Mouse (Mus musculus) cerebellum, postnatal 36 days (tissue): Measurements from ENCODE around the gene Kif1c.
A peak's percentile ranks its signal among the peaks of the same experiment; 100 is the strongest.

Source experiments
- DNase-seq, 2 experiments: peaks; one replicate each; pipeline ENCODE4 v3.0.0; 2021 to 2022; ENCODE audit warnings: mixed read lengths in 2 of 2

Kif1c gene

GRCm38 (mm10) chr11:70699722-70700556 is at the start of gene Kif1c, which contains the start of gene Inca1:
Gene Kif1c, plus strand, starts transcription at chr11:70700548.
Gene Inca1, minus strand, starts transcription at chr11:70700155.
- peak; percentile 96 to 97 for DNase-seq

DNA sequence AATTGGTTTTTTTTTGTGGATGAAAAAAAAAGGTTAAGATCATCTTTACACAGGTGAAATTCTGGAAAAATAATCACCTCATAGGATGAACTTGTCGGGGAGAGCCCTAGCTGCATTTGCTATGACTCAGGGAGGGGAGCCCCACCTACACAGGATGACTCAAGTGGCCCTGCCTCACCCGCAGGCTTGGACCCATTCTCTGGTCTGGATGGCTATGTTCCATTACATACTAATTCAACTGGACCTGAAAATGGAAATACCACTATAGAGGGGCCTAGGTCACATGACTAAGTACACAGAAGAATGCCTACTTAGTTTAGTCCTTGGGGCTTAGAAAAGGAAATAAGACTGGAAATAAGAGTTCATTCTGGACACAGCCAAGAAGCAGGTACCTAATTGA is 49.0 kb upstream of the Kif1c start:
- DNase-seq = no peak

DNA sequence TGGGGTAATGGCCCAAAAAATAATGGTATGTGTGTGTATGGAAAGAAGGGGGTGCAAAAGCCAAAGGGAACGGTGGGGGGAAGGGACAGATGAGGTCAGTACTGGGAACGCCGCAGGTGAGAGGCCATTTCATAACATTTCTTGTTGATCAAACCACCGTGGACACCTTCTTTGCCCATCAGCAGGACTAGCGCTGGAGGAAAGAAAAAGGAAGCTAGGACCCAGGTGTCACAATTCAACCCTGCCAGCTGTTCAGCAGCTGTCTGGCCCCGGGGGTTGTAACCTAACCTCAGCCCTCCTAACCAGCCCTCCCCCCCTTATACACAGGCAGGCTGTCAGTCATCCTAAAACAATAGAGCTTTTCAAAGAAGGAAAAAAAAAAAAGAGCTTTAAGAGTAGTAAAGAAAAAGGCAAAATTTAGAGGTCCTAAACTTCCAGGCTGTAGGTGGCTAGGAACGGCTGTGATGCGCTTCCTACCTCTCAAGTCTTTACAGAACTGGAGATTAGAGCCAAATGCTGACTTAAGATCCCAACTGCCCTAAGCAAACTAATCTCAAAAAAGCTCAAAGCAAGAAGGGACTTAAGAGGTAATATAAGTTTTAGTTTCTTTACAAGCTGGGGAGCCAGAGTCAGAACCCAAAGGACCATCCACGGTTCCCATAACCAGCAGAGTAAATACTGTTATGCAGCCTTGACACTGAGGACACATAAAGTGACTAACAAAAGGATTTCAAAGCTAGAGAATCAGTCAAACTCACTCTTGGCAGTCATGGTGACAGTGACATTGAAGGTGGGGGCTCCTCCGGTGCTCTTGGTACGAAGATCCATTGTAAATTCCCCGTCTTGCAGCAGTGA is 48.1 kb upstream of the Kif1c start:
- DNase-seq = no peak

DNA sequence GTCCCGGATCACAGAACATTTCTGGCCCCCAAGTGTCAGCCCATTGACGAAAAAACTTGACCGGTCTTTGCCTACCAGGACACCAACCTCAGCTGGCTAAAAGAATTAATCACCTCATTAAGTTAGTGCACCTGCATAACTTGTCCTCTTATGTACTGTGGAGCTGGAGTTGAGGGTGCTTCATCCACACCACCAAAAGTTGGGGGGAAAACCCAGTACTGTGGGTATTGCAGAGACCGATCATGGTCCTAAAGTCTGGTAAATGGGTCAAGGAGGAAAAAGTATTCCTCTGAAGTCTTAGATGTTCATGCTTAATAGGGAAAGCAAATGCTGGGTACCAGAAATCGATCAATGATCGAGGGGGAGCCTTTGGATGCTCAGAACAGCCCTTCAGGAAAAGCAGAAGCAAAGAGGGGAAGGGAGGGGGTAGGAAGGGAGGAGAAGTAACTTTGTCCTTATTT is 47.4 kb upstream of the Kif1c start:
- DNase-seq = no peak

GRCm38 (mm10) chr11:70653345-70654197 is 46.8 kb upstream of the Kif1c start:
- peak; percentile 60 to 71 for DNase-seq

GRCm38 (mm10) chr11:70654198-70654922 is 46.0 kb upstream of the Kif1c start, which contains the start of gene Pfn1:
Gene Pfn1, minus strand, starts transcription at chr11:70654644.
- peak; percentile 71 to 80 for DNase-seq

- DNase-seq = peak; percentile 81 to 87
Measured at GRCm38 (mm10) chr11:70654923-70655570, 45.3 kb upstream of the Kif1c start.

GRCm38 (mm10) chr11:70655571-70656455 is 44.5 kb upstream of the Kif1c start:
- peak in 1 of 2 experiments; percentile 36 for DNase-seq

- peak; percentile 46 to 52 for DNase-seq
Measured at GRCm38 (mm10) chr11:70656456-70656927, 43.9 kb upstream of the Kif1c start.

DNA sequence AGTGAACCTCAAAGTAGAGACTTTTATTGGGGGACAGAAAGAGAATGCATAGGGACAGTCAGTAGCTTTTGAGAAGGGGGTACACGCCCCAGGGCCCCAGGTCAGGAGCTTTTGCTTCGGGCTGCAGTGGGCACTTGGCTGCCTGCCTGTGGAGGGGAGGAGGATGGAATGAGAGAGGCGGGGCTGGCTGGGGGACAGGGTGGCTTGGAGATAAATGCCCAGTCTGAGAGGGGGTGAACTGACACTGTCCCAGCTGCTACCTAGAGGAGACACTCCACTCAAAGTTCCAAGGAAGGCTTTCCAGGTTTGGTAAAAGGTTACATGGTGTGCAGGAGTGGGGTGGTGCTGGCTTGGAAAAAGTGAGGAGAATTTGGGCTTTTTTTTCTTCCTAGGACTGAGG is 43.4 kb upstream of the Kif1c start, which contains the start of gene Eno3:
TSS of gene Eno3 (plus strand) at position 239 of the 400 bp plus-strand sequence.
- no peak for DNase-seq

GRCm38 (mm10) chr11:70657573-70657972 is 42.8 kb upstream of the Kif1c start:
- no peak for DNase-seq

DNA sequence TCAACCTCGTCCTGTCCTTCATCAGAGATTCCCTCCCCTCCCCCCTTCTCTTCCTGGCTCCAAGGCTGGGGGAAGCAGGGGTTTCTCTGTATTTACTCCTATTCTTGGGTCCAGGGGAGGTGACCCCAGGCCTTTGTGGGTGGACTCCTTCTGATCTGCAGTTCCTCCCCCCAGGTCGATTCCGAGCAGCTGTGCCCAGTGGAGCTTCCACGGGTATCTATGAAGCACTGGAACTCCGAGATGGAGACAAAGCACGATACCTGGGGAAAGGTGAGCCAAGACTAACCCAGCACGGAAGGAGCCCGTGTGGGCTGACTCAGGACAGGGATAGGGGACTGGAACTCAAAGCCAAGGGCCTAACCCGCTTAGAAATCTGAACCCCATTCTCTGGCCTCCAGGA is 42.4 kb upstream of the Kif1c start:
- no peak for DNase-seq

- no peak for DNase-seq
Measured at GRCm38 (mm10) chr11:70658521-70658920, 41.8 kb upstream of the Kif1c start.

DNA sequence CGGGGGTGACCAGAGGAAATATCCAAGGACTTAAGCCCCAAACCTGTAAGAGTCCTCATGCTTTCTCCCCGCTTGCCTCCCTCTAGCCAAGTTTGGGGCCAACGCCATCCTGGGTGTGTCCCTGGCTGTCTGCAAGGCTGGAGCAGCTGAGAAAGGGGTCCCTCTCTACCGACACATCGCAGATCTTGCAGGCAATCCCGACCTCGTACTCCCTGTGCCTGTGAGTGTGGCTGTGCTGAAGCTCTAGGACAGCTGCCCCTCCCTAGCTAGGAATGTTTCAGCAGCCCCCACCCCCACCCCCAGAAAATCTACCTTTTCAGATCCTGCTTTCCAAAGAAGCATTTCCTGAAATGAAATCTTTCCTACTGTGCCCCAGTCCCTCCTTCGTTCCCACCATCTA is 41.4 kb upstream of the Kif1c start:
- no peak for DNase-seq

DNA sequence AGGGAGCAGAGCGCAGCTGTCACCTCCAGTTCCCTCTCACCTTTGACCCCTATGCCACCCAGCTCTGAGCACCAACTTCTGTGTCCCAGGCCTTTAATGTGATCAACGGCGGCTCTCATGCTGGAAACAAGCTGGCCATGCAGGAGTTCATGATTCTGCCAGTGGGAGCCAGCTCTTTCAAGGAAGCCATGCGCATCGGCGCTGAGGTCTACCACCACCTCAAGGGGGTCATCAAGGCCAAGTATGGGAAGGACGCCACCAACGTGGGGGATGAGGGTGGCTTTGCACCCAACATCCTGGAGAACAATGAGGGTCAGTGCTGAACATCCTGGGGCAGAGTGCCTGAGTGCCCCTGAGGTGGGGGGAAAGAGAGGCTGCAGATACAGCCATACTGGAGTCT is 39.8 kb upstream of the Kif1c start:
- no peak for DNase-seq

DNA sequence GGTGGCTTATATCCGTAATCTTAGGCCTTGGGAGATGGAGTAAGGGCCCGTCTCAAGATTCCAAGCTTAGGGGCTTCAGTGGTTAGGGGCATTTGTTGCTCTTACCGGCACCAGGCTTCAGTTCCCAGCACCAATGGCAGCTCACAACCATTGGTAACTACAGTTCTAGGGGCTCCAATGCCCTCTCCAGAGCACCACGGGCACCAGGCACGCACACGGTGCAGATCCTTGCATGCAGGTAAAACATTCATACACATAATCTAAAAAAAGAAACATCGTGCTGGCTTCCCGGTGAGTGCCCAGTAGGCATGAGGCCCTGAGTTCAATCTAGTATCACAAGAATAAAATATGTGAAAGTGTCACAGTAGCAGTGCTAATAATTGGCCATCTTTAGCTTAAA is 37.2 kb upstream of the Kif1c start:
- DNase-seq = no peak

DNA sequence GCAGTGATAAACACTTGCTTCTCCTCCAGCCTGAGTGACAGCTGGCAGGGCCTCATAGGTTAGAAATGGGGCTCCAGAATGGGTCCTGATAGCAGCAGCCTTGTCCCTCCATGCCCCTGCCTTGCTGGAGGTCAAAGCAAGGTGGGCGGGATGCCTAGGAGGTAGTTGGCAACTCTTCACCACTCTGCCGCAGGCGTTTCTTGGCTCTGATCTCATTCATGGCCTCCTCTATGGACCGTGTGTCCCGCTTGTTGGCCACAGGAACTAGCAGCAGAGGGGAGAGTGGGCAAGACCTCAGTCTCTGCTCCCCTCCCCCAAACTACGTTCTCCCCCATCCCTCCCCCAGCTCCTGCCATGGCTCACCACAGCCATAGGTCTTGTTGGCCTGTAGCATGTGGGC is 36.4 kb upstream of the Kif1c start:
- no peak for DNase-seq

GRCm38 (mm10) chr11:70664741-70665140 is 35.6 kb upstream of the Kif1c start:
- DNase-seq = no peak

GRCm38 (mm10) chr11:70666687-70667086 is 33.7 kb upstream of the Kif1c start:
- no peak for DNase-seq
